Mouse (Mus musculus): ENCODE results near the gene Csnk2b. TPM values are rescaled to one million over a fixed set of nuclear protein-coding genes. Genes with fewer than 3 reads are reported as not detected.

The Csnk2b gene
- total RNA-seq, 2 experiments from 2014 or later, result 170 to 178 TPM

- H3K27ac ChIP-seq, result no peak overlapping the region
- H3K4me3 ChIP-seq, result no peak overlapping the region
- no peak for TF ChIP-seq CTCF (conservative IDR thresholded peaks at IDR 0.05)
- no peak for DNase-seq (ENCODE audit: low spot score in 2 of 2)
Measured at GRCm38 (mm10) chr17:35141971-35142370, 20.1 kb upstream of the Csnk2b start.

DNA sequence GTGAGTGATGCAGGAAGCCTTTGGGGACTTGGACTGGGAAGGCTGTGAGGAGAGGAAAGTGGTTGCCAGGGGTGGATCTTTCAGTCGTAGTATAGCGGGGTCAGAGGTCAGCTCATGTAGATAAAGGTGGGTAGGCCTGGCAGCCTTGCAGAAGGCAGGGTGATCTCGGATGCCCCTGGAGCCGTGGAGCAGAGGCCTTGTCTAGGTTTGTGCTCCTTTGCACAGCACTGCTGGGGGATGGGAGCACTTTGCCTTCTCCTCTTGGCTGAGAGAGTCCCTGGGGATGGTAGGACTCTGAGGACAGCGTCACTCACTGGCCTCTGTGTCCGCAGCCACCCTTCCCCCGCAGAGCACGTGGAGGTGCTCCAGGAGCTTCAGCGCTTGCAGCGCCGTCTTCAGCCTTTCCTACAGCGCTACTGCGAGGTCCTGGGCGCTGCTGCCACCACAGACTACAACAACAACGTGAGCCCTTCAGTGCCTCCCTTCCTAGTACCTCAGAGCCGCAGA lies 18.7 kb upstream of the Csnk2b start:
- no peak for DNase-seq (ENCODE audit: low spot score in 2 of 2)
- no peak for TF ChIP-seq CTCF (conservative IDR thresholded peaks at IDR 0.05)
- no peak overlapping the region for H3K27ac ChIP-seq
- no peak overlapping the region for H3K4me3 ChIP-seq

DNA sequence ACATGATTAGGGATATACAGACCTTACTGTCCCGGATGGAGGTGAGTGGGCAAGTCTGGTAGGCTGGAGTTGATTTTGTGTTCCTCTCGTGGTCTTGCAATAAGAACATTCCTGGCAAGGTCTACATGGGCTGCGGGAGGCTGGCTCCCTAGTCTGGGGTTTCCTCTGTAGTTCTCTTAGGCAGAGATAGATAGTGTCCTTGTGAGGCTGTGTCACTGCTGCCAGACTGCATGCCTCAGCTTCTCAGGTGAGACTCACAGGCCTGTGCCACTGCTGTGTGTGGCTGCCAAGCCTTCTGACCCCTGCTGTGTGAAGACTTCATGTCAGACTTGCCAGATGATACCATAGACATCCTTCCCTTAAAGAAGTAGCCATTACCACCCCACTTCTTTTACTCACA lies 17.4 kb upstream of the Csnk2b start:
- no peak overlapping the region for H3K27ac ChIP-seq
- TF ChIP-seq CTCF (conservative IDR thresholded peaks at IDR 0.05), result no peak
- no peak overlapping the region for H3K4me3 ChIP-seq
- no peak for DNase-seq (ENCODE audit: low spot score in 2 of 2)

- no peak for TF ChIP-seq CTCF (conservative IDR thresholded peaks at IDR 0.05)
- peak in 1 of 2 experiments; percentile 45 for DNase-seq (ENCODE audit: low spot score in 2 of 2)
- peak overlapping the region; percentile 97 for H3K4me3 ChIP-seq
- peak overlapping the region; percentile 100 for H3K27ac ChIP-seq
Measured at GRCm38 (mm10) chr17:35135591-35136320, 13.9 kb upstream of the Csnk2b start.

- H3K4me3 ChIP-seq, result peak within 1 kb of the TSS; percentile 97
- DNase-seq (ENCODE audit: low spot score in 2 of 2), result peak; percentile 94 to 95
- TF ChIP-seq CTCF (conservative IDR thresholded peaks at IDR 0.05), result peak; percentile 2; the same call in 1 of the 2 replicates
- peak within 1 kb of the TSS; percentile 100 for H3K27ac ChIP-seq
Measured at GRCm38 (mm10) chr17:35134801-35135590, 13.1 kb upstream of the Csnk2b start, which contains the start of gene Bag6. Gene Bag6 (plus strand): TSS chr17:35135178.

DNA sequence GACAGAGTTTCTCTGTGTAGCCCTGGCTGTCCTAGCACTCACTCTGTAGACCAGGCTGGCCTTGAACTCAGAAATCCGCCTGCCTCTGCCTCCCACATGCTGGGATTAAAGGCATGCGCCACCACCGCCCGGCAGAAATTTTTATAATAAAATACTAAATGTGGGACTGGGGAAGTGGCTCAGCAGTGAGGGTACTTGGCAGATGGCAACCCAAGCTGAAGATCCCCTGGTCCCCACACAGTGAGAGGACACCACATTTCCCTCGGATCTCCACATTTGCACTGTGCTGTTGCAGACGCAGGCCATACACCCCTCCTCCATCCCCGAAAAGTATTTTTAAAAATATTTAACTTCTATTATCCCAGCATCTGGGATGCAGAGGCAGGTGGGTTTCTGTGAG lies 11.7 kb upstream of the Csnk2b start:
- no peak for TF ChIP-seq CTCF (conservative IDR thresholded peaks at IDR 0.05)
- no peak for DNase-seq (ENCODE audit: low spot score in 2 of 2)
- no peak overlapping the region for H3K27ac ChIP-seq
- H3K4me3 ChIP-seq, result no peak overlapping the region

- Histone ChIP-seq H3K4me3 (no peak overlapping the region), H3K27ac (no peak overlapping the region)
- no peak for TF ChIP-seq CTCF (conservative IDR thresholded peaks at IDR 0.05)
- DNase-seq (ENCODE audit: low spot score in 2 of 2), result no peak
Measured at GRCm38 (mm10) chr17:35132174-35132560, 10.3 kb upstream of the Csnk2b start.

DNA sequence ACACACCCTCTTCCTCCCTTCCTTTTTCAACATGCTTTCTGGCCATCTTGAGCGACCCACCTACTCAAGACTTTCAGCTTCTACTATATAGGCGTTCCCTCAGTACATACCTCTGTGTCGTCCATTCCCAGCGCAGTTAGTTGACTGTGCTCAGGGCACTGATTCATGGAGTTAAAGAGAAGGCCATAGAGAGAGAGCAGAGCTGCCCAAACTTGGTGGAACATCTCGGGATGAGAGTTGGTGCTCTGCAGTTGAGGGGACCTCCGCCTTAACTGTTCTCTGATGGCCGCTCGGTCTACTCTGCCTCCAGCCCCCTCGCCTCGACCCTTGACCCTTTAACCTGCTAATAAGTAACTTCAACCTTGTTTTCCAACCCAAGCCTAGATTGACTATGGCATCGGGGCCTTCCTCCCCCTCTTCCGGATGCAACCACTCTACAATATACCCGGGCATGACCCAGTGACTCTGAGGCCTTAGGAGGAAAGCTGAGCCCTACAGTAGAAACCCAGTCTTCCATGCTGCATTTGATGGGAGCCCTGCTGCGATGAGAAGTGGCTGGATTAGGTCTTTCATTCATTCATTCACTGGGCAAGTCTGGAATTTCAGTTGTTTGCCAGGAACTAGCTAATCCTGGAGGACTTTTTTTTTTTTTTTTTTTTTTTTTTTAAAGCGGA lies 9.8 kb upstream of the Csnk2b start, which contains the start of gene Apom:
TSS of gene Apom (minus strand) at position 551 of the 674 bp plus-strand sequence.
- TF ChIP-seq CTCF (conservative IDR thresholded peaks at IDR 0.05), result no peak
- DNase-seq (ENCODE audit: low spot score in 2 of 2), result no peak
- Histone ChIP-seq H3K4me3 (no peak within 1 kb of the TSS), H3K27ac (no peak within 1 kb of the TSS)

- Histone ChIP-seq H3K27ac (no peak overlapping the region), H3K4me3 (no peak overlapping the region)
- TF ChIP-seq CTCF (conservative IDR thresholded peaks at IDR 0.05), result no peak
- no peak for DNase-seq (ENCODE audit: low spot score in 2 of 2)
Measured at GRCm38 (mm10) chr17:35131038-35131437, 9.2 kb upstream of the Csnk2b start.

DNA sequence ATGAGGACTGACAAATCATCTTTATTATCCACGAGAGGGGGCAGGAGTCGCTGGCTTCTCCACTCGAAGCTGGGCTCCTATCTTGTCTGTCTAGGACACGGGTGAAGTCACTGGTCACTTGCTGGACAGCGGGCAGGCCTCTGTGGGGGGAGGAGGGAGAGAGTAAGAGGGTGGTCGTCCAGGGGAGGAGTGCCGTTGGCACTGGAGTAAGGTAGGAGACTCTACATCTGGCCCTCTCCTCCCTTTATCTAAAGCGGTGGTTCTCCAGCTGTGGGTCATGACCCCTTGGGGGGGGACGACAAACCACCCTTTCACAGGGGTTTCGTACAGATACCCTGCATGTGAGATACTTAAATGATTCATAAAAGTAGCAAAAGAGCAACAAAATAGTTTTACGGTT lies 7.1 kb upstream of the Csnk2b start:
- TF ChIP-seq CTCF (conservative IDR thresholded peaks at IDR 0.05), result no peak
- no peak overlapping the region for H3K27ac ChIP-seq
- DNase-seq (ENCODE audit: low spot score in 2 of 2), result no peak
- H3K4me3 ChIP-seq, result no peak overlapping the region

GRCm38 (mm10) chr17:35127017-35127416 lies 5.2 kb upstream of the Csnk2b start:
- Histone ChIP-seq H3K27ac (peak overlapping the region; percentile 92; the same call in 1 of the 2 replicates), H3K4me3 (peak overlapping the region; percentile 74)
- DNase-seq (ENCODE audit: low spot score in 2 of 2), result no peak

GRCm38 (mm10) chr17:35126206-35126611 lies 4.4 kb upstream of the Csnk2b start, which contains the start of gene D17H6S53E:
Gene D17H6S53E (plus strand): TSS chr17:35126373.
- Histone ChIP-seq H3K27ac (peak within 1 kb of the TSS; percentile 92), H3K4me3 (peak within 1 kb of the TSS; percentile 74)
- peak; percentile 69 to 74 for DNase-seq (ENCODE audit: low spot score in 2 of 2)
- no peak for TF ChIP-seq CTCF (conservative IDR thresholded peaks at IDR 0.05)

More at GRCm38 (mm10) chr17:35127017-35127416, 5.2 kb upstream of the Csnk2b start:
- no peak for TF ChIP-seq CTCF (conservative IDR thresholded peaks at IDR 0.05)

Measured in layer of hippocampus, adult 2 months (tissue).